Mouse (Mus musculus): ENCODE measurements around the gene Smim24.

Gene Smim24

DNA sequence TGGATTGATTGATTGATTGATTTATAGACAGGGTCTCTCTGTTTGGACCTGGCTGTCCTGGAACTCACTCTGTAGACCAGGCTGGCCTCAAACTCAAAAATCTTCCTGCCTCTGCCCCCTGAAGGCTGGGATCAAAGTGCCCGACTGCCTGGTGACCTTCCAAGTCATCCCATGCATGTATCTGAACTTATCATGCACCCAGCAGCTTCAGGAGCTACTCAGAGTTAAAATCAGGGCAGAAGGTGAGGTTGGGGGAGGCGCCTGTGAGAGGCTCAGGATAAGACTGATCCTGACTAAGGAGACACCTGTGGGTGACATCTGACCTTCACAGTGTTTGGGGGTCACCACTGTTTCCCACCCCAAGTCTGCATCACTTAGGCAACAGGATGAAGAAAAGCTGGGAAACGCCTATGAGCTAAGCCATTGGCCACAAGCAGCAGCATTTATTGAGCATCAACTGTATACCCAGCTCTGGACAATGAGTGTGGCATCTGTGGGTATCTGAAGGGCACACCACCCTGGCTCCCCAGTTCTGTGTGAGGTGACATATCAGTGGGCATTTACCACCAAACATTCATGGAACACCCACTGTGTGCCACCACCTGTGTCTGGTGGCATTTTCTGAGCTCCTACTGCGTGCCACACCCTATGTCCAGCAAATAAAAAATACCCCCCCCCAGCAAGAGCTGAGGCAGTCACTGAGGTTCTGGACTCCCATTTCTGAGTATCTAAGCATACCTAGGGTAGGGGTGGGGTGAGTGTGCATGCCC lies 30.8 kb downstream of the Smim24 start:
- DNase-seq, result peak; percentile 32

DNA sequence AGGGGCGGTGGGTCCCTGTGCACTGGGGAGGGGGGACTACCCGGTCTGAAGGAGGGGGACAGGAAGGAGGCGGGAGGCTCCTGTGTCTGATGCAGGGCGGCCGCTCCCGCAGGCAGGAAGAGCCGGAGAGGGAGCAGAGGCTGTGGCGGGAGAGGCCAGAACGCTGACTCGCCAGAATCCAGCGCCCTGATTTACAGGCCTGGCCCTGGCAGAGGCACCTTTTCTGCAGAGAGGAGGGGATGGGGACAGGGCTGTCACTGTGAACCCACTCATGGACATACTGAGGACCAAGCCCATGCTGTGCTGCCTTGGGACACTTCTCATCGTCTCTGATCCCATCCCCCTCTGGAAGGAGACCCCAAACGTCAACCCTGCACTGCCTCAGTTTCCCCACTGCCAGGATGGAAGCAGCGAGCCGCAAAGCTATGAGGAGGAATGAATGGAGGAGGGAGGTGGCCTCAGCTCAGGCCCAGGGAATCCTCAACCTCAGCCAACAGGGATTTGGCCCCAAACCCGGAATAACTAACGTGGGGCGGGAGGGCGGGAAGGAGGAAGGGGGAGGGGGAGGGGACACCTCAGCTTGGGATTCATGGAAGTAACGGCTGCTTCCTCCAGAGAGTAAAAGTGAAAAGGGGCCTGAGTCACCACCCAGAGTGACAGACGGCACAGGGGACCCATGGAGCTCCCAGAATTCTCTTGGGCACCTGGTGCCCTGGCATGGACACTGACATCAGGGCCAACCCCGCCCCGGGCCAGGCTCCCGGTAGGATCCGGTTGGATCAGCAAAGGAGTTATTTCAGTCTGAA lies 31.6 kb downstream of the Smim24 start:
- peak; percentile 86 for DNase-seq

DNA sequence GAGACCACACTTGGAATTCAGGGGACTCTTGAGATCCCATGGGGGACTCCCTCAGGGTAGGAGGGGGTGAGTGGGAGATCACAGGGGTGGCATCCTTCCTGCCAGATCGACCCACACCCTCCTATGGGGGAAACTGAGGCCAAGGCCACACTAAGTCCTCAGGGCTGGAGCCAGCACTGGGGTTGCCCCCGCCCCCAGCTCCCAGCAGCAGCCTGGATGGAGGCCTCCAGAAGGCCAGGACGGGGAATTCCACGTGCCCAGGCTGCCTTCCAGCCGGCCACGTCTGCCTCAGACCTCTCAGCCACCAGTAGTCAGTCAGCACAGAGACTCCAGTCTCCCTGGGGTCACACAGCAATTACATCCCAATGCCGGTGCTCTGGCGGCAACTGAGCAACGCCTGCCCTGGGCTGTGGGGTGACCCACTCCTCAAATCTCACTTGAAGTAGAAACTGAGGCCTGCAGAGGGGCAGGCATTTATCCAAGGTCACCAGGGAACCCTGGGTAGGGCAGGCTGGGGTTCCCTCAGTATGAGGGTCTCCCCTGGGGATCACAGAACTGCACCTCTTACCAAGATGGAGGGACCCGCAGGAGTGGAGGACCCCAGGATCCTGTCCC lies 32.5 kb downstream of the Smim24 start:
- DNase-seq, result peak; percentile 72

GRCm38 (mm10) chr10:81426081-81426671 lies 33.3 kb downstream of the Smim24 start:
- peak; percentile 35 for DNase-seq

GRCm38 (mm10) chr10:81426897-81427296 lies 34.0 kb downstream of the Smim24 start:
- peak; percentile 75 for DNase-seq

DNA sequence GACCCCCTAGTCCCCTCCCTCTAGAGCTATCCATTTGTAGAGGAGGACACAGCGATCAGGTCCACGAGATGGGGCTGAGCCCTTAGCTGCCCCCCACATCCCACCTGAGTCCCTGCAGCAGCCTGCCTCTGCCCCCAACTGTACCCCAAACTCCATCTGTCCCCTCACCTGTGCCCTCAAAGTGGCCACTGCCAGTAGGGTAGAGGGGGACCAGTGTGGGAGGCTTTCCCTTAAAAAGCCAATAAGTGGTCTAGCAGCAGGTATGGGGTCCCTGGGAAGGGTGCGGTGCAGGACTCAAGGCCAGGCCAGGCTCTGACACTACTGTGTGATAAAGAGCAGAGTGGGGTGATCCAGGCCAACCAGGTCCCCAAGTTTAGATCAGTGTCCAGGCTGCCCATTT lies 34.5 kb downstream of the Smim24 start:
- DNase-seq, result no peak

DNA sequence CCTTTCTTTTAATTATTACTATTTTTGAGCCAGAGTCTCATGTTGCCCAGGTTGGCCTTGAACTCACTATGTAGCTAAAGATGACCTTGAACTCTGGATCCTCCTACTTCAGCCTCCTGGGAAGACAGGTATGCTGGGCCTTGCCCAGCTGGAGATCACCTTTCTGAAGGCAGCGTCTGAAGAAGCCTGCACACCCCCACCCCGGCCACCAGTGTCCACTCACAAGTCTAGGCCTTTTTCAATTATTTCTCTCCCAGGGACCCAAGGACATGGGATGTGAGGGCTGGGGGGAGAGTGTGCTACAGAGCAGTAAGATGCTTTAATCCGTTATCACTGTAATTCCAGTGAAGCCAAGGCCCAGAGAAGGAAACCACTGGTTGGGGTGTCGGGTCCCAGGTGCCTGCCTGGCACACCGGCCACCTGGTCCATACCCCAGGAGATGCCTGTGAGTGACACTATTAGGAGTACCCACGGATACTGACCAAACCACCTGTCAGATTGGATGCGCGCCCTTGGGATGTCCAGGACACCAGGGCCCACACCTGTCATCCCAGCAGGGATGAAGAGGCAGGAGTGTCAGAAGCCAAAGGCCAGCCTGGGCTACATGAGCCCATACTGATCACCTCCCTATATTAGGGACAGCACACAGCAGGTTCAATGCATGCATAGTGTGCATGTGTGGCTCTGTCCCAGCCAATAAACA lies 35.1 kb downstream of the Smim24 start:
- peak; percentile 37 for DNase-seq

GRCm38 (mm10) chr10:81428507-81428870 lies 35.6 kb downstream of the Smim24 start:
- DNase-seq, result no peak

DNA sequence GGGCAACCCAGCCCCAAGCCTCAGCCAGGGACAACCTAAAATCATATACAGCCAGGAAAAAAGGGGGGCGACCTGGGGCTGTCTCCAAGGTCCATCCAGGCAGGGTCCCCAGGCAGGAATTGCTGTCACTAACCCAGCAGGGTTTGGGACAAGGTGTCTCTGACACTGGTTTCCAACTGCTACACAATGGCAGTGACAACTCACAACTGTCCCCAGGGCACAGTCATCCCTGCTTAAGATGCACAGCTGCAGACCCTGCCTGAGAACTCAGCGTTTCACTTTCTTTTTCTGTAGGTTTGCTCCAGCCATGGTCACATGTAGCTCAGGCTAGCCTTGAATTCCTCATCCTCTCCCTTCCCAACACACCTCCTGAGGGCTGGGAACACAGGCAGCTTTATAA lies 36.2 kb downstream of the Smim24 start:
- peak; percentile 44 for DNase-seq

GRCm38 (mm10) chr10:81429605-81430061 lies 36.8 kb downstream of the Smim24 start:
- peak; percentile 98 for DNase-seq

DNA sequence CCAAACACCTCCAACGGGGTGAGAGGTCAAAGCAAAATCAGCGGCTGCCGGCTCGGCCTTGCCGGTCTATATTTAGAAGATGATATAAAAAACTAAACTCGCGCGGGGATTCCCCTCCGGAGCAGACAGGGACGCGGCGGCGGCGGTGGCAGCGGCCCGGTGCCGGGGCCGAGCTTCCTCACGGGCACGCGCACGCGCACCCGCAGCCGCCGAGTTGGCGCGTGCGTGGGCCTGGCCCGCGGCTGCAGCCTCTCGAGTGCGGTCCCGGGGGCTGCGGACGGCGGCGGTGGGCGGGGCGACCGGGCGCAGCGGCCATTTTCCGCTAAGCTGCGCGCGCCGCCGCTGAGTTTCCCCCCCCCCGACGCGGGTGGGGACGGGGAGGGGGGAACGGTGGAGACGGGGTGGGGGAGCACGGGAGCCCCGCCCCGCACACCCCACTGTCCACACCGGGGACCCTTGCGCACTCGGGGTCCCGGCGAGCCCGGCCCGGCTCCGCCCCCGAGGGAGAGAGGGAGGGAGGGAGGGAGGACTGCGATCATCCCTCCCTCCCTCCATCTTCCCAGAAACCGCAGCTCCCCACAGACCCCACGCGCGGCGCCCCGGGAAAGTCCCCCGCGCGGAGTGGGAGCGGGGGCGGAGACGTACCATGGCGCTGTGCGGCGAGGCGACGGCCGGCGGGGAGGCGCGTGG lies 37.4 kb downstream of the Smim24 start:
- peak; percentile 82 for DNase-seq

DNA sequence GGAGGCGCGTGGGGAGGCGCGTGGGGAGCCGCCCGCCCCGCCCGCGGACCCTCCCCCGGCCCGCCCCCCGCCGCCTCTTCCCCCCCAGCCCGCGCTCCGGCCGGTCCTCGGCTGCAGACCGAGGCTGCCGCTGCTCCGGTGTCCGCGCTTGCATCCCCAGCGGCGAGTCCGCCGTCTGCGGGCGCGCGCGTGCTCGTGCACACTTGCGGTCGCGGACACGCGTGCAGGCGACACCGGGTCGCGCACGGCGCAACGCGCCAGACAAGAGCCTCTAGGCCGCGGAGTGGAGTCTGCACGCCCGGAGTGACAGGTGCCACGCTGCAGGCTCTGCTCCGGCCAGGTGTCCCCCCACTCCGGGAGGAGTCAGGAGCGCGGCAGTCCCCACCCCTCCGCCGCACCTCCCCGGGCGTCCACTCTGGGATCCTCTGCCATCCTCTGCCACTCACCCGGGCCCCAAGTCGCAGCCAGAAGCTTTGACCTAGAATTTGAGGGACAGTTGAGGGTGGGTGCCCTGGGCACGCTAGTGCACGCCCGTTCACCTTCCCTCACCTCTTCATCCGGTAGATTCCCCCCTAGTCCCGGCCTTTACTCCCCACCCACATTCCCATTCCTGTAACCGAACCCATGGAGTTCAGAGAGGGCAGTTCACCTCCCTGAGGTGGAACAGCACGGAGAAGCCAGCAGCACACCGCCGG lies 38.1 kb downstream of the Smim24 start:
- peak; percentile 77 for DNase-seq

GRCm38 (mm10) chr10:81431526-81432168 lies 38.8 kb downstream of the Smim24 start:
- DNase-seq, result peak; percentile 95

- peak; percentile 66 for DNase-seq
Measured at GRCm38 (mm10) chr10:81432169-81432867, 39.5 kb downstream of the Smim24 start.

- DNase-seq, result peak; percentile 98
Measured at GRCm38 (mm10) chr10:81432868-81433262, 40.0 kb downstream of the Smim24 start.

- peak; percentile 58 for DNase-seq
Measured at GRCm38 (mm10) chr10:81433541-81434289, 40.9 kb downstream of the Smim24 start.

DNA sequence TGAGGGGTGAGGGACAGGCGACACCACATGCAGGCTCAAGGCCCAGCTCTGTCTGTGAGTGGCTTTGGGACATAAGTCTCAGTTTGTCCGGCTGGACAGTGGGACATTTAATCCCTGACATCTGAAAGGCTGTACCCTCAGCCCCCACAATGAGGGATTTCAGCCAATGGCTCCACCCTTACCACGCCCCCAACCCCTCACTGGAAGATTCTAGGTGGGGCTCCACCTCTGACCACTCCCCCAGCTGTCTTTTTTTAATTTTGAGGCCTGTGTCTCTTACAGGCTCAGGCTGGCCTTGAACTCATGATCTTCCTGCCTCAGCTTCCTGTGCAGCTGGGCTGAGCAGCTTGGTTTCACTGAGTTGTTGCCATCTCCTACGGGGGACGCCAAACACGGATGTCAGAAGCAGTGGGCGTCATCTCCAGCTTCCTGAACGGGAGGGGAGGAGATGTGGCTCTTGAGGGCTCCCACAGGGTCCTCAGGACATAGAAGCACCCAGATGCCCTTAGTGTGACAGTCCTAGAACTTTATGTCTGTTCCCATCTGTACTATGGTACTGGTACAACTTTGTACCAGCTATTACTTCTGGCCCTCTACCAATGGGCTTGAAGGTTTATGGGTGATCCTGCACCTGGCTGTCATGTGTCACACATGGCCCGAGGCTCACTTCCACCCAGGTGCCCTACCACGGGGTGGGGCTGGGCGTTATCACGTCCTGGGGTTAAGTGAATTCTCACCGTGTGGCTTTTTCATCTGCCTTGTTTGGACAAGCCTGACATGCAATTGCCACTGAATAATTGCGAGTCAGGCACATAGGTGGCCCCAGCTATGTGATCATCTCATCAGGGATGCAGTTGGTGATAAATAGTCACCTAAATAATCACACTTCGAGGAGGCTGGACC lies 41.8 kb downstream of the Smim24 start:
- peak; percentile 47 for DNase-seq

GRCm38 (mm10) chr10:81435436-81435835 lies 42.6 kb downstream of the Smim24 start:
- DNase-seq, result peak; percentile 96

Measured in kidney, adult 9 months (tissue).